Mouse (Mus musculus) C2C12 (cell line): ENCODE results near the gene Tnr.

ENCODE experiments used
- CEBPB ChIP-seq: IDR thresholded peaks from one replicate; pipeline ENCODE4 v1.6.1; 2011; ENCODE audit warnings: low read depth, mild to moderate bottlenecking, control low read depth, moderate library complexity
- CTCF ChIP-seq: IDR thresholded peaks from one replicate; pipeline ENCODE4 v1.5.1; 2011; ENCODE audit not compliant: control insufficient read depth, insufficient read depth, insufficient read length
- FOSL1 ChIP-seq: IDR thresholded peaks from one replicate; pipeline ENCODE4 v1.8.0; 2011; ENCODE audit warnings: mild to moderate bottlenecking, low read length; ENCODE audit not compliant: poor library complexity, insufficient read depth, severe bottlenecking
- MAX ChIP-seq: IDR thresholded peaks from one replicate; pipeline ENCODE4 v1.6.1; 2011; ENCODE audit warnings: mild to moderate bottlenecking, control low read depth
- MYOD1 ChIP-seq: IDR thresholded peaks from one replicate; pipeline ENCODE4 v1.6.1; 2011; ENCODE audit warnings: low read depth; ENCODE audit not compliant: control insufficient read depth, insufficient read length
- MYOG ChIP-seq: IDR thresholded peaks from one replicate; pipeline ENCODE4 v1.6.1; 2011; ENCODE audit not compliant: control insufficient read depth, insufficient read length; ENCODE audit errors: extremely low read depth
- USF1 ChIP-seq: IDR thresholded peaks from one replicate; pipeline ENCODE4 v1.6.1; 2011; ENCODE audit warnings: low read depth, mild to moderate bottlenecking, control low read depth, moderate library complexity

DNA sequence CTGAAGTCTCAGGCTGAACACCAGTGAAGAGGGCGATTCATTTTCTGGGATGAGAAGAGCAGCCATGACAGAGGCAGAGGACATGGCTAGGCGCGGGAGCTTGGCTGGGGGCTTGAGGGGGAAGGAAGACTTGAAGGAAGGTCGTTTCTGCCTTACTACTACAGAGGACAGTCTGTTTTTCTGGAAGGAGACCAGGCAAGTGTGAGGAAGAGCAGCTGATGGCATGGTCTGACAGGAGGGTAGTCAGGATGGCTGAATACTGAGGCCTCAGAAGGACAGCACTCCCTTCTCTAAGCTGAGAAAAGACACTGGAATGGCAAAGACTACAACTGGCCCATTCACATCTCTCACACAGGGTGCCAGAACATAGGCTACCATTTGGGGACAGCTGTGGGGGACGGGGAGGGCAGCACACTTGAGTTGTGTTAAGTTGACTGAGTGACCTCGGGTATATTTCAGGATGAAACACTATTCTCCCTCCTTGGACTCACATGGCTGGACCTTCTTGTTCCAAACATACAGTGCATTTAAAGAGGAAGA is 90.6 kb downstream of the Tnr start:
- TF ChIP-seq USF1 = no peak
- no peak for TF ChIP-seq CTCF
- TF ChIP-seq MYOG = no peak
- no peak for TF ChIP-seq MAX
- no peak for TF ChIP-seq FOSL1
- TF ChIP-seq CEBPB = no peak
- TF ChIP-seq MYOD1 = no peak
